Mouse (Mus musculus) ZHBTc4 (cell line): ENCODE measurements around the gene Tomm20.
"Not testable (repeated sequence)": the region's sequence is repeated elsewhere in the genome, so short reads cannot be mapped to it uniquely, and the experiment has no call there.

ENCODE experiments used
- DNase-seq: peaks from one replicate; pipeline ENCODE4 v3.0.0-alpha.2; 2011; ENCODE audit warnings: low read depth, low spot score

Gene Tomm20

DNA sequence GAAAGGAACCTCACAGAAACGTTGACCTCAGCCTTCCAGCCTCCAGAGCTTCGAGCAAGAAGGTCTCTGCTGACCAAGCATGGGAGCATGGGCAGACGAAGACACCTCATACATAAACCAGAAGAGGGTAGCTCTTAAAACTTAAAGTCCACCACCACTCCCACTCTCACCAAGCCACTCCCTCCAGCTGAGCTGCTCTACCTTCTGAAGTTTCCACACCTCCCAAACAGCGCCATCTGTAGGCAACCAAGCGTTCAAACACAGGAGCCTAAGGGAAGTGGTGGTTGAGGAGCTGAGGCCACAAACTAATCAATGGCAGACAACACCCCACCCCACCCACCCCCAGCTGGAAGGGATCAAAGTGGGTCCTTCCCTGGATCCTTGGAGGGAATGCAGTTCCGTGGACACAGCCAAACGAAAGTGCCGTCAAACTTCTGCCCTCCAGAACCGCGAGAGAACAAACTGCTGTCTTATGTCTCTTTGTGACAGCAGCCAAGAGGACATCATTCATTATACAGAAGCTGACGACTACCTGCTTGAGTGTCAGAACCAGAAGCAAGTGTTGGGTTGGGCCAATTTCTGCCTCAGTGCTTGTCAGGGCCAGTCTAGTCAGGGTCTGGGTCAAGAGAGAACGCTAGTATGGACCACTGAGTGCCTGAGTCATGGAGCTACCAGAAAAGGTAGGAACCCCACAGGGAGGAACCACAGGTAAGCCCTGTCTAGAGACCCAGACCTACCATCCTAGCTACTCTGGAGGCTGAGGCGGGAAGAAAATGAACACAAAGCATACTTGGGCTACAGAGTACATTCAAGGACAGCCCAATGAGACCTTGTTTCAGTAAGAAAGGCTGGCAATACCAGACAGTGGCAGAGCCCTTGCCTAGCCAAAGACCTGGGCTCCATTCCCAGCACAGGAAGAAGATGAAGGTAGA lies 59.8 kb downstream of the Tomm20 start:
- peak; percentile 89 for DNase-seq

- DNase-seq = no peak
Observed at GRCm38 (mm10) chr8:126884202-126884926, 61.3 kb downstream of the Tomm20 start.

DNA sequence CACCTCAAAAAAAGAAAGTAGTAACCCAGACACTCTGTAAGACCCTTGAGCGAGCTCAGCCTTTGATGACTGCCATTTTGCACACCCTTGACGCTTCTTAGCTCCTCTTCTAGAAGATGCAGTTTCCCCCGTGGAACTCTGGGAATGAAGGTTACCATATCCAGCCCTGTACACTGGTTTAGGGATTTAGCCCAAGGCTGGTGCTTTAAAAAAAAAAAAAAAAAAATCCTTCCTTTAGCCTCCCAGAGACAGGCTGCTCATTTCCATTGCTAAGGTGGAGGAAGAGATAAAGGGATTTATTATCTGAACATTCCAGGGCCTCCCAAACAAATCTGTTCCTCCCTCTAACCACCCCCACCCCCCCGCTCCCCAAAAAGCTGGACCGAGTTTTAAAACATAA lies 61.9 kb downstream of the Tomm20 start:
- DNase-seq = no peak

DNA sequence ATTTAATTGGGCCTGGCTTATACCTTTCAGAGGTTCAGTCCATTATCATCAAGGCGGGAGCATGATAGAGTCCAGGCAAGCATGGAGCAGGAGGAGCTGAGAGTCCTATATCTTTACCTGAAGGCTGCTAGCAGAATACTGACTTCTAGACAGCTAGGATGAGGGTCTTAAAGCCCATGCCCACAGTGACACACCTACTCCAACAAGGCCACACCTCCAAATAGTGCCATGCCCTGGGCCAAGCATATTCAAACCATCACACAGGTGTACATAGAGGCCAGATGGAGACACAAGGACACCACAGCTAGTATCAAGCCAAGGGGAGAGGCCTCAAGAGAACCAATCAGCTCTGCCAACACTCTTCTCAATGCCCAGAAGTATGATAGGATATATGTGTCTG lies 63.1 kb downstream of the Tomm20 start:
- DNase-seq = not testable (repeated sequence)

DNA sequence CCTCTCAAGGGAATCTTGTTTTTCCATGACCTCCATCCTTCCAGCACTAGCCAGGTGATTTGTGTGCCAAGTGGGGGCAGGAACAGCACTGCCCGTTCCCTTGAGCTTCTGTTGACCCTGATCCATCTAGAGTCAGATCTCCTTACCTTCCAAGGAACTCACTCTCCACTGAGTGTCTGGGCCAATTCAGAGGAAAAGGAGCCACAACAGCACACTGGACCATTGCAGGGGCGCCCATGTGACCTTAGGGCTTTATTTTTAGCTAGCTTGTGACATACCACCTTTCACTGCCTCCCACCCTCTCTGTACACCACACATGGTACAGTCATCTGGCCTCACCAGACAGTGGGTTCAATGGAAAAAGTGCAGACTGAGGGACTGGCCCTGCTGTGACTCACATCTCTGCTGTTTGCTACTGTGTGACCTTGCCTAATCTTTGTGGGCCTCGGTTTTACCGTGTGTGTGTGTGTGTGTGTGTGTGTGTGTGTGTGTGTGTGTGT lies 64.0 kb downstream of the Tomm20 start:
- DNase-seq = no peak
